Mouse (Mus musculus) neural tube, embryonic 13.5 days (tissue): ENCODE data around the gene Sugt1. TPM values are rescaled to one million over a fixed set of nuclear protein-coding genes. Genes with fewer than 3 reads are reported as not detected.

Source experiments
- ATAC-seq: fragments of 200-750 bp; cut with Nextera tagmentation; 2 replicates; pipeline ENCODE4 v1.8.0; 2017; ENCODE audit warnings: low read depth, mild to moderate bottlenecking, moderate TSS enrichment, moderate library complexity
- H3K27ac ChIP-seq: fragments of 300-500 bp; sonication (generic); replicated peaks from 2 replicates; pipeline ENCODE4 v1.5.1; 2015; ENCODE audit warnings: moderate library complexity, mild to moderate bottlenecking, inconsistent platforms
- H3K27me3 ChIP-seq: fragments of 300-500 bp; sonication (generic); 2 replicates; pipeline ENCODE4 v1.6.1; 2015; ENCODE audit warnings: mild to moderate bottlenecking, inconsistent platforms
- H3K36me3 ChIP-seq: fragments of 300-500 bp; sonication (generic); 2 replicates; pipeline ENCODE4 v1.6.1; 2015; ENCODE audit warnings: mild to moderate bottlenecking, inconsistent platforms
- H3K4me1 ChIP-seq: fragments of 300-500 bp; sonication (generic); replicated peaks from 2 replicates; pipeline ENCODE4 v1.6.1; 2015; ENCODE audit warnings: inconsistent platforms
- H3K4me2 ChIP-seq: fragments of 300-500 bp; sonication (generic); 2 replicates; pipeline ENCODE4 v1.6.1; 2015; ENCODE audit warnings: inconsistent platforms, mild to moderate bottlenecking, moderate library complexity
- H3K4me3 ChIP-seq: fragments of 300-500 bp; sonication (generic); 2 replicates; pipeline ENCODE4 v1.5.1; 2015; ENCODE audit warnings: mild to moderate bottlenecking, inconsistent platforms
- H3K9ac ChIP-seq: fragments of 300-500 bp; sonication (generic); 2 replicates; pipeline ENCODE4 v1.6.1; 2015; ENCODE audit warnings: moderate library complexity, mild to moderate bottlenecking, inconsistent platforms
- H3K9me3 ChIP-seq: fragments of 300-500 bp; sonication (generic); 2 replicates; pipeline ENCODE4 v1.6.1; 2016; ENCODE audit warnings: inconsistent platforms
- WGBS: fragments of 180-500 bp; shearing (Covaris S2); methylation state at CpG from one replicate; pipeline ENCODE4 v1.1.7; 2015; 5-methylcytosine and 5-hydroxymethylcytosine counted together
- polyA plus RNA-seq: library from polyadenylated mRNA; unstranded; fragments of >200 nt; fragmentation: Nextera tagmentation; extraction: Ambion mirVana; gene quantifications from 2 replicates; pipeline ENCODE4 v1.2.1, GENCODE M21; 2015

Sugt1 gene
- 124 and 140 TPM in 2 replicates for polyA plus RNA-seq

GRCm38 (mm10) chr14:79587139-79587851, at the start of gene Sugt1:
Sugt1 (plus strand) TSS chr14:79587691.
- Histone ChIP-seq H3K4me1 (peaks cover 31% of the 10 kb centered on the region), H3K27me3 (no peaks in the 10 kb centered on the region), H3K9me3 (no peaks in the 10 kb centered on the region), H3K4me3 (peak within 1 kb of the TSS; percentile 69), H3K36me3 (0 out of 2 replicates have a peak, but pooled peaks cover 8% of the 10 kb centered on the region), H3K27ac (peak within 1 kb of the TSS; percentile 96), H3K9ac (peak within 1 kb of the TSS; percentile 71), H3K4me2 (peak within 1 kb of the TSS; percentile 91)
- WGBS: under 1% methylated on average over 60 of the region's 60 CpGs
- peak; percentile 99 for ATAC-seq

- H3K27ac ChIP-seq: no peak overlapping the region
- H3K4me2 ChIP-seq: no peak overlapping the region
- H3K27me3 ChIP-seq: no peaks in the 10 kb centered on the region
- H3K4me1 ChIP-seq: no peaks in the 10 kb centered on the region
- H3K4me3 ChIP-seq: no peak overlapping the region
- ATAC-seq: no peak
- H3K36me3 ChIP-seq: no peaks in the 10 kb centered on the region
- no peak overlapping the region for H3K9ac ChIP-seq
- H3K9me3 ChIP-seq: no peaks in the 10 kb centered on the region
Measured at GRCm38 (mm10) chr14:79537921-79538320, 49.6 kb upstream of the Sugt1 start.

GRCm38 (mm10) chr14:79541606-79542005, 45.9 kb upstream of the Sugt1 start:
- H3K27ac ChIP-seq: no peak overlapping the region
- no peaks in the 10 kb centered on the region for H3K36me3 ChIP-seq
- no peaks in the 10 kb centered on the region for H3K9me3 ChIP-seq
- H3K9ac ChIP-seq: no peak overlapping the region
- H3K27me3 ChIP-seq: no peaks in the 10 kb centered on the region
- H3K4me2 ChIP-seq: no peak overlapping the region
- ATAC-seq: no peak
- no peaks in the 10 kb centered on the region for H3K4me1 ChIP-seq
- H3K4me3 ChIP-seq: no peak overlapping the region

GRCm38 (mm10) chr14:79549343-79549742, 38.1 kb upstream of the Sugt1 start:
- Histone ChIP-seq H3K27me3 (no peaks in the 10 kb centered on the region), H3K36me3 (no peaks in the 10 kb centered on the region)
- WGBS: 86% methylated on average over 7 of the region's 7 CpGs

GRCm38 (mm10) chr14:79551929-79552328, 35.6 kb upstream of the Sugt1 start:
- H3K9ac ChIP-seq: no peak overlapping the region
- no peaks in the 10 kb centered on the region for H3K27me3 ChIP-seq
- no peak overlapping the region for H3K4me3 ChIP-seq
- H3K9me3 ChIP-seq: 0 out of 2 replicates have a peak, but pooled peaks cover 7% of the 10 kb centered on the region
- WGBS: 95% methylated on average over 2 of the region's 2 CpGs
- no peak for ATAC-seq
- H3K4me1 ChIP-seq: no peaks in the 10 kb centered on the region
- H3K36me3 ChIP-seq: no peaks in the 10 kb centered on the region
- H3K4me2 ChIP-seq: no peak overlapping the region
- no peak overlapping the region for H3K27ac ChIP-seq

More at GRCm38 (mm10) chr14:79549343-79549742, 38.1 kb upstream of the Sugt1 start:
- H3K4me2 ChIP-seq: no peak overlapping the region
- H3K4me1 ChIP-seq: no peaks in the 10 kb centered on the region
- no peak for ATAC-seq
- H3K4me3 ChIP-seq: no peak overlapping the region
- no peak overlapping the region for H3K9ac ChIP-seq
- 0 out of 2 replicates have a peak, but pooled peaks cover 7% of the 10 kb centered on the region for H3K9me3 ChIP-seq
- no peak overlapping the region for H3K27ac ChIP-seq

GRCm38 (mm10) chr14:79552854-79553253, 34.6 kb upstream of the Sugt1 start:
- Histone ChIP-seq H3K4me2 (no peak overlapping the region), H3K9me3 (0 out of 2 replicates have a peak, but pooled peaks cover 7% of the 10 kb centered on the region), H3K27ac (no peak overlapping the region), H3K4me1 (no peaks in the 10 kb centered on the region), H3K27me3 (no peaks in the 10 kb centered on the region), H3K4me3 (no peak overlapping the region), H3K36me3 (no peaks in the 10 kb centered on the region), H3K9ac (no peak overlapping the region)
- no peak for ATAC-seq
- WGBS: 96% methylated on average over 1 of the region's 1 CpGs

GRCm38 (mm10) chr14:79557796-79558195, 29.7 kb upstream of the Sugt1 start:
- Histone ChIP-seq H3K9me3 (0 out of 2 replicates have a peak, but pooled peaks cover 7% of the 10 kb centered on the region), H3K9ac (no peak overlapping the region), H3K4me3 (no peak overlapping the region), H3K4me1 (no peaks in the 10 kb centered on the region), H3K27ac (no peak overlapping the region), H3K27me3 (no peaks in the 10 kb centered on the region), H3K36me3 (peaks cover 8% of the 10 kb centered on the region), H3K4me2 (no peak overlapping the region)
- no peak for ATAC-seq
- WGBS: 98% methylated on average over 1 of the region's 1 CpGs

- H3K27me3 ChIP-seq: no peaks in the 10 kb centered on the region
Measured at GRCm38 (mm10) chr14:79562745-79563144, 24.7 kb upstream of the Sugt1 start.

GRCm38 (mm10) chr14:79564784-79565183, 22.7 kb upstream of the Sugt1 start:
- Histone ChIP-seq H3K4me3 (no peak overlapping the region), H3K27ac (no peak overlapping the region), H3K36me3 (peaks cover 8% of the 10 kb centered on the region), H3K27me3 (no peaks in the 10 kb centered on the region), H3K9me3 (no peaks in the 10 kb centered on the region), H3K4me1 (no peaks in the 10 kb centered on the region), H3K9ac (no peak overlapping the region), H3K4me2 (no peak overlapping the region)
- WGBS: 67% methylated on average over 6 of the region's 6 CpGs
- no peak for ATAC-seq

More at GRCm38 (mm10) chr14:79562745-79563144, 24.7 kb upstream of the Sugt1 start:
- WGBS: 25% methylated on average over 5 of the region's 5 CpGs
- Histone ChIP-seq H3K9me3 (no peaks in the 10 kb centered on the region), H3K9ac (no peak overlapping the region), H3K27ac (no peak overlapping the region), H3K4me1 (no peaks in the 10 kb centered on the region), H3K4me3 (no peak overlapping the region), H3K36me3 (peaks cover 8% of the 10 kb centered on the region), H3K4me2 (no peak overlapping the region)
- ATAC-seq: no peak

- H3K4me2 ChIP-seq: no peak overlapping the region
- WGBS: 93% methylated on average over 13 of the region's 13 CpGs
- no peak for ATAC-seq
- no peak overlapping the region for H3K27ac ChIP-seq
- H3K36me3 ChIP-seq: peaks cover 12% of the 10 kb centered on the region
- H3K4me1 ChIP-seq: no peaks in the 10 kb centered on the region
- H3K27me3 ChIP-seq: no peaks in the 10 kb centered on the region
- H3K4me3 ChIP-seq: no peak overlapping the region
- no peak overlapping the region for H3K9ac ChIP-seq
- no peaks in the 10 kb centered on the region for H3K9me3 ChIP-seq
Measured at GRCm38 (mm10) chr14:79573482-79574191, 13.9 kb upstream of the Sugt1 start.

GRCm38 (mm10) chr14:79574361-79574760, 13.1 kb upstream of the Sugt1 start:
- ATAC-seq: no peak
- 94% methylated on average over 1 of the region's 1 CpGs for WGBS
- no peaks in the 10 kb centered on the region for H3K4me1 ChIP-seq

GRCm38 (mm10) chr14:79583526-79584245, 3.8 kb upstream of the Sugt1 start:
- no peak for ATAC-seq
- Histone ChIP-seq H3K4me3 (no peak overlapping the region), H3K4me2 (no peak overlapping the region), H3K4me1 (peaks cover 15% of the 10 kb centered on the region), H3K27me3 (no peaks in the 10 kb centered on the region), H3K9me3 (no peaks in the 10 kb centered on the region), H3K36me3 (peaks cover 4% of the 10 kb centered on the region; the same call in 1 of the 2 replicates), H3K9ac (no peak overlapping the region), H3K27ac (no peak overlapping the region)
- 82% methylated on average over 5 of the region's 5 CpGs for WGBS

More at GRCm38 (mm10) chr14:79574361-79574760, 13.1 kb upstream of the Sugt1 start:
- H3K27ac ChIP-seq: no peak overlapping the region
- H3K4me3 ChIP-seq: no peak overlapping the region
- no peak overlapping the region for H3K9ac ChIP-seq
- H3K36me3 ChIP-seq: peaks cover 12% of the 10 kb centered on the region
- H3K4me2 ChIP-seq: no peak overlapping the region
- no peaks in the 10 kb centered on the region for H3K27me3 ChIP-seq
- no peaks in the 10 kb centered on the region for H3K9me3 ChIP-seq
